Mouse (Mus musculus) left cerebral cortex, adult 2 months (tissue): Measurements from ENCODE around the gene 4930451I11Rik. TPM values are rescaled to one million over a fixed set of nuclear protein-coding genes. Genes with fewer than 3 reads are reported as not detected.

Experiments used
- DNase-seq, 2 experiments: peaks; one replicate each; pipeline ENCODE4 v3.0.0; 2021 to 2022; ENCODE audit warnings: low spot score in 2 of 2, mixed read lengths in 1 of 2; ENCODE audit errors: extremely low spot score in 1 of 2
- H3K27ac ChIP-seq: fragments of 200-600 bp; 2 replicates; pipeline ENCODE4 v1.8.1; 2022
- H3K4me3 ChIP-seq: fragments of 200-600 bp; 2 replicates; pipeline ENCODE4 v1.8.1; 2022
- CTCF ChIP-seq: fragments of 200-600 bp; IDR thresholded peaks from 2 replicates; pipeline ENCODE4 v1.8.1; 2022; ENCODE audit warnings: antibody characterized with exemption, mild to moderate bottlenecking, moderate library complexity
- intact Hi-C: fragments of 180-260 bp; cut with DNase I; formaldehyde crosslinking; loops from one replicate; pipeline ENCODE4 v1.15.1; 2025
- total RNA-seq, 2 experiments: library from RNA; stranded (reverse); gene quantifications; 2 replicates each; pipeline ENCODE4 v1.2.3; 2021

The 4930451I11Rik gene
- total RNA-seq, 2 experiments from 2014 or later, result not detected

DNA sequence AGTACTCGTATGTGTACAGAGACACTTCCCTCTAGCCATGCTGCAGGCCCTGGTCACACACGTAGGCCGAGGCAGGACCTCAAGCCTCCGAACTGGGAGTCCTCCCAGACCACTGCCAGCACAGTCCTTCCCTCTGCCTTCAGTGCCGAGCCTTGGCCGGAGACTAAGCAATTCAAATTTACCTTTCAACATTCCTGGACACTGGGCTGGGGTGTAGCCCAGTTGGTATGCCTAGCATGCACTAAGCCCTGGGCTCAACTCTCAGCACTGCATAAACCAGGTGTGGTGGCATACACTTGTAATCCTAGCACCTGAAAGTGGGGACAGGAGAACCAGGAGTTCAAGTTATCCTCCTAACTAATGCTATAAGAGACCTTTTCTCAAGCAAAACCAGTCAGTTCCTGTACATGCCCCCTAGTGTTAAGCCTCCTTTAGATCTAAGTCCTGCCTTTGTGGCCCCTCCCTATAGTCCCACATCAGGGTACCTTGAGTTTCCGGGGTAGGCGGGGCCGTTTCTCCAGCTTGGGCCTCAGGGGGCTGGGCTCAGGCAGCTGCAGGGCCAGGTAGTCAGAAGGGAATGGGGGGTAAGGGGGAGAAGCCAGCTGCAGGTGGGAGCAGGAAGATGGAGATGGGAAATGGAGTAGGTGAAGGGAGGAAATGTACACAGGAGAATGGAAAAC lies 25.4 kb upstream of the 4930451I11Rik start:
- intact Hi-C loops, result no loop called here
- no peak for DNase-seq
- no peak for TF ChIP-seq CTCF
- H3K4me3 ChIP-seq, result no peak overlapping the region
- H3K27ac ChIP-seq, result no peak overlapping the region

DNA sequence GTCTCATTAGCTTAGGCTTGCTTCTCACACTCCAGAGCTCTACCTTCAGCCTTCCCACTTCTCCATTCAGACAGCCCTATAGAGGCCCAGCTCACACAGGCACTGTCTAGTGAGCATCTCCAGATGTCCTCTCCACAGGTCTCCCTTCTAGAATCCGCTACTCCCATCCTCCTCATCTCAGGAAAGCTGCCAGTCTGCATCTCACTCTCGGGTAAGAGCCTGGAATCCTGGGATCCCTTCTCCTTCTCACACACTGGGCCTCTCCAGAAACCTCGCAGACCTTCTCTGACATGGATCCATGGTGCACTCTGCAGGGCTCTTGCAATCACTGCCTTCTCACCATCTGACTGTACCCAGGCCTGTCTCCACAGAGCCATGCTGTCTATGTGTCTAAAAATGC lies 24.2 kb upstream of the 4930451I11Rik start:
- intact Hi-C loops, result no loop called here

DNA sequence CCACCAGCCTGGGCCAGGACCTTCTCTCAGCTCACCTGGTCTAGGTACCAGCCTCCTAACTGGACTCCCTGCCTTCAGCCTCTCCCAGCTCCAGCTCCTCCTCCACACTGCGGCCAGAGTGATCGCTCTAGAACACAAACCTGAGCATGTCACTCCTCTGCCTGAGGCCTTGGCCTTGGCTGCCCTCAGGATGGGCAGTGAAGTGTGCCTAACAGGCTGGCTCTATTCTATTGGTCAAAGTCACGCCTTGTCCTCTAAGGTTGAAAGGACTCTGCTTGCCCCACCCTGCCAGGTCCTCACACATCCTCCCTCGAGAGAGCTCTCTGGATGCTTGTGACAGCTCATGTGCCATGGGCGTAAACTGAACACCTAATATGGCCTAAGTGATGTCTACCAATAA lies 22.0 kb upstream of the 4930451I11Rik start:
- no peak for DNase-seq
- H3K27ac ChIP-seq, result no peak overlapping the region
- intact Hi-C loops, result no loop called here
- TF ChIP-seq CTCF, result no peak
- H3K4me3 ChIP-seq, result no peak overlapping the region

More for the DNA sequence above, 24.2 kb upstream of the 4930451I11Rik start:
- Histone ChIP-seq H3K27ac (no peak overlapping the region; the same call in 1 of the 2 replicates), H3K4me3 (no peak overlapping the region)
- DNase-seq, result no peak
- TF ChIP-seq CTCF, result no peak; the same call in 1 of the 2 replicates

DNA sequence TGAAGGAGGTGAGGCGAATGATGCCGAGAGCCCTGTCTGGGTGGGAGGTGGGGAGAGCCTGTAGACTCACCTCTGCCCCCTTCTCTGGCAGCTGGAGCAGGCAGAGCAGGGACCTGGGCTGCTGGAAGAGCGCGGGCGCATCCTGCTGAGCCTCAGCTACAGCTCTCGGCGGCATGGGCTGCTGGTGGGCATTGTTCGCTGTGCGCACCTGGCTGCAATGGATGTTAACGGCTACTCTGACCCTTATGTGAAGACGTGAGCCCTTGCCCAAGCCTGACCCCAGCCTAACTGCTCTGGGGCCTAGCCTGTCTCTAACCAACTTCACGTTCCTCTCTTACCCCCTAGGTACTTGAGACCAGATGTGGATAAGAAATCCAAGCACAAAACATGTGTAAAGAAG lies 19.8 kb upstream of the 4930451I11Rik start:
- intact Hi-C loops, result no loop called here
- no peak for DNase-seq
- H3K27ac ChIP-seq, result no peak overlapping the region
- no peak overlapping the region for H3K4me3 ChIP-seq
- TF ChIP-seq CTCF, result no peak

DNA sequence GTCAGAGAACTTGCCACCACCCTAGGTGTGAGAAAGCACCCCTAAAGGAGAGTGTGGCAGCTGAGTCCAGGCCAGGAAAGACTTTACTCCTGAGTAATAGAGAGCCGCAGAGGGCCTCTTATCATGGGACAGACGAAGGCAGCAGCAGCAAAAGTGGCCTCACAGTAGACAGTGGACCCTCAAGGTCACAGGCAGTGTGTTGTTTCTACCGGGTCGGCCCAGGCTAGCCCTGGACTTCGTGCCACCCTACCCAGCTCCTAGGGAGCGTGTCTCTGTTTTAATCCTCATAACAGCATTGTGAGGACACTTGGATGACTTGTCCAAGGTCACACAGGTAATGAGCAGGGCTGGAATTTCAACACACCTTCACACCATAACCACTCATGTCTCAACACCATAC lies 18.7 kb upstream of the 4930451I11Rik start:
- H3K27ac ChIP-seq, result no peak overlapping the region
- no peak for DNase-seq
- intact Hi-C loops, result no loop called here
- no peak for TF ChIP-seq CTCF
- H3K4me3 ChIP-seq, result no peak overlapping the region

DNA sequence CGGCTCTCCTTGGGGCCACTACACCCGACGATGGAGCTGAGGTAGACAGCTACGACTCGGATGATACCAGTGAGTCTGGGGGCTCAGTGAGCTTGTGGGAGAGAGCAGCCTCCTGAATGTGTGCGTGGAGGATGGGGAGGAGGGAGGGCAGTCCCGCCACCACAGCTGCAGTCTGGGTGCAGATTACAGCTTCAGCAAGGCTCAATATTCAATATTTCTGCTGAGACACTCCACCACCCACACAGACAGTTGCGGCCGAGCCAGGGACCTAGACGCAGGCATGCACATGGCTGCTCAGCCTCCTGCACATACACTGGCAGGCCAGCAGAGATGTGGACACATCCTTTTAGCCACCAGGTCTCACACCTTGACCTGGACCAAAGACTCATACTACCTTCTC lies 17.4 kb upstream of the 4930451I11Rik start:
- DNase-seq, result no peak
- H3K27ac ChIP-seq, result peak overlapping the region; percentile 77
- TF ChIP-seq CTCF, result no peak; the same call in 1 of the 2 replicates

DNA sequence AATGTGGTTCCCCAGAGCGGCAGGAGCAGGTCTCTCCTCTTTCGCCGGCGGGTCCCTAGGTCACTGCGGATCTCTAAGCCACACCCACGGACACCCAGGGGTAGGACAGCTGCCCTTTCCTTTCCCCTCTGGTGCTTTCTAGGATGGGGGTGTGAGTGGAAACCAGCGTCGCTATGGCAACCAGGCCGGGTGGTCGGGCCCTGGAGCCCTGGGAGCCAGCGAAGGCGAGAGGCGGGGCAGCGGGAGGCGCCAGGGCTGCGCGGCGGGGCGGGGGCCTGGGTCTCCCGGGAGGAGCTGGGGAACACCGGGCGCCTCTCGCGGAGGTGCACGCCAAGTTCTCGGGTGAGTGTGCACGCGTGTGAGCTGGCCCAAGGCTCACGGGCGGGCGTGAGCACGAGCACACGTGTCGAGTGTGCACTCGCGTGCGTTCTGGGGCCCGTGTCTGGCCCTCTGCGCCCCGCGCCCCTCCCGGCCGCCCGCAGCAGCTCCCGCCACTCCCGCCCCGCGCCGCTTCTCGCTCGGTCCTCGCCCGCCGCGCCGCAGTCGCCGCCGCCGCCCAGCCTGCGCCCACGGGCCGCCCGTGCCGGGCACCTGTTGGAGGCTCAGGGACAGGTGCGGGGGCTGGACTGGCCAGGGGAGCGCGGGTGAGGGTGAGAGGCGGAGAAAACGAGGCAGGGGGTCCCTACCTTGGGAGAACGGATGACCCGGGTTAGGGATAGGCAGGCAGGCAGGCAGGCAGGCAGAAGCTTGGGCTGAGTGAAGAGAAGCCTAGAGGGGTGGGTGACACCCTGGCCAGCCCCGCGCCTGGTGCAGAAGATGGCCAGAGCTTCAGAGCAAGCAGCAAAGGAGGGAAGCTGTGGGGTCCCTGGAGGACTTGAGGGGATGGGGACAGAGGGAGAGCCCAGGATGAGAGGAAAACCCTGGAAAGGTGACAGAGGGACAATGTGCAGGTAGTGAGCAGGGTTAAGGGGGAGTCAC lies 16.3 kb upstream of the 4930451I11Rik start:
- no peak for TF ChIP-seq CTCF
- no peak for DNase-seq
- intact Hi-C loops, result no loop called here
- Histone ChIP-seq H3K27ac (peak overlapping the region; percentile 77), H3K4me3 (peak overlapping the region; percentile 66)

More for the DNA sequence above, 17.4 kb upstream of the 4930451I11Rik start:
- H3K4me3 ChIP-seq, result peak overlapping the region; percentile 66
- intact Hi-C loops, result no loop called here

DNA sequence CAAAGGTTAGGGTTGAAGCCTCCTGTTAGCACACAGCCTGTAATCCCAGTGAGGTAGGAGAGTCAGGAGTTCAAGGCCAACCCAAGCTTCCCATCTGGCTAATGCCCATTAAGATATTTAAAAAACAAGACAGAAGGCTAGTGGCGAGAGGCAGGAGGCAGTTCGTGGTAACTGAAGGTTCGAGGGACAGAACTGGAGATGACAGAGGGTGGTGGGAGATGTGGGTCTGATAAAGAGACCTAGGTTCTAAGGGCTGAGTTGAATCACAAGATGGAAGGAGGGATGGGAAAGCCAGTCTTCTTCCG lies 15.6 kb upstream of the 4930451I11Rik start, which contains the start of gene Doc2a:
TSS of gene Doc2a (plus strand) at position 301 of the 305 bp plus-strand sequence.
- peak within 1 kb of the TSS; percentile 66 for H3K4me3 ChIP-seq
- no peak for TF ChIP-seq CTCF
- no peak for DNase-seq
- intact Hi-C loops, result no loop called here
- peak within 1 kb of the TSS; percentile 77 for H3K27ac ChIP-seq

DNA sequence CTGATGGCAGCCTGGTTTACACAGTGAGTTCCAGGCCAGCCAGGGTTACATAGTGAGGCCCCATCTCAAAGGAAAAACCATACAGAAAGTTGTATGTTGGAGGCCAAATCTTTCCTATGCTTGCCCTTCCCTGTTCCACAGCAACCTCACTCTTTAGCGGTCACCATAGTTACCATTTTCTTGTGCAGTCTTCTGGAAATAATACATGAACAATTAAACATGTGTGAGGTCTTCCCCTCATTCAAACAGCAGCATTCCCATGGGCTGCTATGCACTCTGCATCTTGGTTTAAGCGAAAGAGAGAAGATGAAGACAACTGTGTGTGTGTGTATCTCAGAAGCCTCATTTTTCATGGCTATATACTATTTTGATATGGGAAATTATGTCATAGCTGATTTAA lies 14.1 kb upstream of the 4930451I11Rik start:
- no peak for TF ChIP-seq CTCF
- Histone ChIP-seq H3K27ac (no peak overlapping the region), H3K4me3 (no peak overlapping the region)
- DNase-seq, result no peak
- intact Hi-C loops, result no loop called here

DNA sequence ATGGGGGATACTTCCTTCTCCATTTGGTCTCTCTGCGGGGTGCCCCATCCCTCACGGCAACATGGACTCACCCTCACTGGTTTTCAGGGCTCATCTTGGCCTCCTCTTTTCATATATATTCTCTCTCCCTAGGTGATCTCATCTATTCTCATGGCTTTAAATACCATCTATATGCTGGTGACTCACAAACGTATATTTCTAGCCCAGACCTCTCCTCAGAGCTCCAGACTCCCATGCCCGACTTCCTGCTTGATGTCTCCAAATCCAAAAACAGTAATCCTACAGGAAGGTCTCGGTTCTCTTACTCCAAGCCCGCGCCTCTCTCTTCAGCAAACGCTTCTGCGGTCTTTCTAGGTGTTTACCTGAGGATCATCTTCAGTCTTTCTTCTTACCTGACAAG lies 11.8 kb upstream of the 4930451I11Rik start:
- TF ChIP-seq CTCF, result no peak
- DNase-seq, result no peak
- intact Hi-C loops, result no loop called here
- Histone ChIP-seq H3K27ac (peak overlapping the region; percentile 78), H3K4me3 (no peak overlapping the region)

DNA sequence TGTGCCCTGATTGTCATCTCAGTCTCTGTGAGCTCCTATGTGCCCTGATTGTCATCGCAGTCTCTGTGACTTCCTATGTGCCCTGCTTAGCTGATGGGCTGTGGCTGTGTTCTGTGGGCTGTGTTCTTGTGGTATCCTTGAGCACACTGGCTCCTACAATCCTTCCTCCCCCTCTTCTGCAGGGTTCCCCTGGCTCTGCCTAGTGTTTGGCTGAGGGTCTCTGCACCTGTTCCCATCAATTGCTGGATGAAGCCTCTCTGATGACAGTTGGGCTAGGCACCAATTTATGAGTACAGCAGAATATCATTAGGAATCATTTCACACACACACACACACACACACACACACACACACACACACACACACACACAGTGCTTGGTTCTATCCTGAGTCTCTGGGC lies 1.9 kb upstream of the 4930451I11Rik start:
- intact Hi-C loops, result no loop called here
- Histone ChIP-seq H3K4me3 (no peak overlapping the region), H3K27ac (no peak overlapping the region)
- no peak for TF ChIP-seq CTCF
- no peak for DNase-seq

DNA sequence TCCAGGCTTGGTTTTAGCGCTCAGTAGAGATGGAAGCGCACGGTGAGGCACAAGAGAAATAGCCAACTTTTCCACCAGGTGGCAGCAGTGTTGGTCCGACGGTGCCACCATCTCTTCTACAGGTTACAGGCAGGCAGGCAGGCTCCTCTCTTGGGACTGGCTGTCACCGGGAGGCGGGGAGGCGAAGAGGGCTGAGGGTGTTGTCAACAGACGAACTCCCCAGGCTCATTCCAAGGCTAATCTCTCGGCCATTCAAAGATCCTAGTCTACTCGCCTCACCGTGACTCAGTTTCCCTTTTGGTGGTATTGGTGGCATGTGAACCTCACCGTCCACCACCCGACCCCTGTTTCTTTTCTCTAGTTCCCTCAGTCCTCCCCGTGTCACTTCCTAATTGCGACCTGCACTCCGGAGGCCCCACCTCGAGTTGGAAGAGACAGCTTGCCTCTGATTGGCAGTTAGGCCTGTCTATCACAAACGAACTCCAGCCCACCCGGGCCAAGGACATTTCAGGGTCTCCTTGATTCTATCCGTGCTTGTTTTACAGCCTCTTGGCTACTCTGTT lies 678 bp upstream of the 4930451I11Rik start:
- Histone ChIP-seq H3K27ac (no peak overlapping the region), H3K4me3 (no peak overlapping the region)
- intact Hi-C loops, result loop anchor here (1.0 kb wide), 1 partner anchor 278 kb away; no protein-coding TSS in a partner anchor
- peak; percentile 77 to 79 for DNase-seq
- TF ChIP-seq CTCF, result peak; percentile 85
